Mouse (Mus musculus) ES-E14 (cell line): ENCODE results near the gene N4bp1. TPM values are rescaled to one million over a fixed set of nuclear protein-coding genes. Genes with fewer than 3 reads are reported as not detected.

Experiments
- DNase-seq: peaks from one replicate; pipeline ENCODE4 v3.0.0-alpha.2; 2013; ENCODE audit warnings: low read depth, low spot score
- H3K27ac ChIP-seq: 2 replicates; pipeline ENCODE4 v1.5.1; 2012; ENCODE audit warnings: low read depth, mild to moderate bottlenecking, low read length, moderate library complexity, mixed read lengths; ENCODE audit not compliant: poor library complexity, insufficient read depth, severe bottlenecking
- H3K36me3 ChIP-seq: 2 replicates; pipeline ENCODE4 v1.6.1; 2012; ENCODE audit warnings: mild to moderate bottlenecking, low read length, moderate library complexity, mixed read lengths; ENCODE audit not compliant: control insufficient read depth, poor library complexity, insufficient read depth, severe bottlenecking
- H3K4me1 ChIP-seq, 2 experiments: fragments of 150-350 bp in 1 of 2; sonication (generic) in 1 of 2; 2 replicates each; pipeline ENCODE4 v1.6.1; 2012; ENCODE audit warnings: low read length in 2 of 2, mild to moderate bottlenecking in 1 of 2, mixed read lengths in 1 of 2; ENCODE audit not compliant: control insufficient read depth in 2 of 2, insufficient read depth in 2 of 2, poor library complexity in 1 of 2
- H3K4me3 ChIP-seq, 2 experiments: fragments of 150-350 bp in 1 of 2; sonication (generic) in 1 of 2; 2 replicates each; pipeline ENCODE4 v1.5.1; 2012; ENCODE audit warnings: low read length in 2 of 2, low read depth in 1 of 2, mild to moderate bottlenecking in 1 of 2, mixed read lengths in 1 of 2; ENCODE audit not compliant: insufficient read depth in 1 of 2, poor library complexity in 1 of 2, severe bottlenecking in 1 of 2
- H3K9ac ChIP-seq: 2 replicates; pipeline ENCODE4 v1.6.1; 2012; ENCODE audit warnings: low read depth, mild to moderate bottlenecking, low read length, mixed read lengths; ENCODE audit not compliant: poor library complexity, insufficient read depth, severe bottlenecking
- H3K9me3 ChIP-seq: fragments of 150-350 bp; sonication (generic); 2 replicates; pipeline ENCODE4 v1.6.1; 2012; ENCODE audit warnings: low read depth, mild to moderate bottlenecking, low read length; ENCODE audit not compliant: control insufficient read depth, insufficient read depth
- CHD2 ChIP-seq: IDR thresholded peaks from 2 replicates; pipeline ENCODE4 v1.6.1; 2014; ENCODE audit warnings: mild to moderate bottlenecking, low read depth, low read length, inconsistent platforms
- HCFC1 ChIP-seq: IDR thresholded peaks from 2 replicates; pipeline ENCODE4 v1.6.1; 2012; ENCODE audit warnings: low read length, inconsistent platforms, borderline replicate concordance; ENCODE audit not compliant: insufficient read depth
- MAFK ChIP-seq: IDR thresholded peaks from 2 replicates; pipeline ENCODE4 v1.6.1; 2014; ENCODE audit warnings: mild to moderate bottlenecking, low read depth, low read length, inconsistent platforms; ENCODE audit not compliant: insufficient read depth
- ZC3H11A ChIP-seq: IDR thresholded peaks from 2 replicates; pipeline ENCODE4 v1.6.1; 2012; ENCODE audit warnings: low read depth, mild to moderate bottlenecking, inconsistent platforms, low read length, borderline replicate concordance
- ZNF384 ChIP-seq: IDR thresholded peaks from 2 replicates; pipeline ENCODE4 v1.6.1; 2012; ENCODE audit warnings: low read depth, low read length, inconsistent platforms
- in situ Hi-C, 2 experiments: fragments of 600-800 bp; cut with MboI; formaldehyde crosslinking; loops; one replicate each; pipeline ENCODE4 v1.15.1; 2025; ENCODE audit warnings: low sequenced_read_pairs in 2 of 2, inconsistent platforms in 1 of 2; ENCODE audit not compliant: unreplicated experiment in 2 of 2
- total RNA-seq: library from RNA; depleted of rRNA; stranded (reverse); fragments of 300-350 nt; gene quantifications from 2 replicates; pipeline ENCODE4 v1.2.3, GENCODE M21; 2012

The N4bp1 gene
- total RNA-seq, 1 experiment = 40.2 TPM

- no peak for DNase-seq
- Histone ChIP-seq H3K4me1 (no peaks in the 10 kb centered on the region), H3K9ac (no peak overlapping the region), H3K27ac (no peak overlapping the region), H3K36me3 (no peaks in the 10 kb centered on the region), H3K9me3 (no peaks in the 10 kb centered on the region), H3K4me3 (no peak overlapping the region)
- no peak for TF ChIP-seq ZC3H11A
- no peak for TF ChIP-seq HCFC1
- TF ChIP-seq ZNF384 = no peak
- no peak for TF ChIP-seq CHD2
- TF ChIP-seq MAFK = no peak
- in situ Hi-C loops = no loop called here
Measured at GRCm38 (mm10) chr8:86791542-86791941, 93.5 kb downstream of the N4bp1 start.

- Histone ChIP-seq H3K4me3 (no peak overlapping the region), H3K9ac (no peak overlapping the region)
- in situ Hi-C loops = no loop called here
Measured at GRCm38 (mm10) chr8:86789576-86789975, 95.5 kb downstream of the N4bp1 start.

GRCm38 (mm10) chr8:86787891-86788420 is 97.1 kb downstream of the N4bp1 start:
- Histone ChIP-seq H3K9ac (no peak overlapping the region), H3K27ac (no peak overlapping the region), H3K36me3 (no peaks in the 10 kb centered on the region), H3K4me3 (no peak overlapping the region), H3K4me1 (0 out of 4 replicates have a peak, but pooled peaks cover 0 to 3% of the 10 kb centered on the region in 2 experiments), H3K9me3 (no peaks in the 10 kb centered on the region)
- DNase-seq = no peak
- no peak for TF ChIP-seq ZC3H11A
- no peak for TF ChIP-seq CHD2
- TF ChIP-seq ZNF384 = no peak
- no peak for TF ChIP-seq HCFC1
- no peak for TF ChIP-seq MAFK
- in situ Hi-C loops = no loop called here

More at GRCm38 (mm10) chr8:86789576-86789975, 95.5 kb downstream of the N4bp1 start:
- 0 out of 4 replicates have a peak, but pooled peaks cover 0 to 3% of the 10 kb centered on the region in 2 experiments for H3K4me1 ChIP-seq
- no peaks in the 10 kb centered on the region for H3K9me3 ChIP-seq
- DNase-seq = no peak
- no peak for TF ChIP-seq ZC3H11A
- TF ChIP-seq HCFC1 = no peak
- no peak for TF ChIP-seq ZNF384
- no peak for TF ChIP-seq CHD2
- TF ChIP-seq MAFK = no peak
- no peaks in the 10 kb centered on the region for H3K36me3 ChIP-seq
- no peak overlapping the region for H3K27ac ChIP-seq

GRCm38 (mm10) chr8:86786498-86786897 is 98.6 kb downstream of the N4bp1 start:
- Histone ChIP-seq H3K36me3 (no peaks in the 10 kb centered on the region), H3K4me3 (no peak overlapping the region)
- in situ Hi-C loops = no loop called here

GRCm38 (mm10) chr8:86781094-86781493 is 104.0 kb downstream of the N4bp1 start:
- in situ Hi-C loops = no loop called here
- Histone ChIP-seq H3K27ac (no peak overlapping the region), H3K36me3 (no peaks in the 10 kb centered on the region), H3K9me3 (no peaks in the 10 kb centered on the region), H3K4me3 (no peak overlapping the region), H3K9ac (no peak overlapping the region), H3K4me1 (peaks cover 0 to 1% of the 10 kb centered on the region in 2 experiments; a peak in 2 of 4 replicates)
- DNase-seq = no peak
- no peak for TF ChIP-seq CHD2
- no peak for TF ChIP-seq ZC3H11A
- TF ChIP-seq MAFK = no peak
- no peak for TF ChIP-seq ZNF384

More at GRCm38 (mm10) chr8:86786498-86786897, 98.6 kb downstream of the N4bp1 start:
- Histone ChIP-seq H3K4me1 (0 out of 4 replicates have a peak, but pooled peaks cover 0 to 3% of the 10 kb centered on the region in 2 experiments), H3K9me3 (no peaks in the 10 kb centered on the region), H3K9ac (no peak overlapping the region), H3K27ac (no peak overlapping the region)
- TF ChIP-seq HCFC1 = no peak
- no peak for TF ChIP-seq ZNF384
- TF ChIP-seq ZC3H11A = no peak
- DNase-seq = no peak
